Mouse (Mus musculus): ENCODE measurements around the gene Gtf2ird2. TPM values are rescaled to one million over a fixed set of nuclear protein-coding genes. Genes with fewer than 3 reads are reported as not detected.

Gene Gtf2ird2
- total and polyA plus RNA-seq, 3 experiments = 3.6 to 4.6 TPM; not detected in 1

- TF ChIP-seq EP300 (IDR thresholded peaks at IDR 0.05; ENCODE audit: low read depth in 1 of 2, low read length in 2 of 2) (no peak), GATA1 (IDR thresholded peaks at IDR 0.05; ENCODE audit: low read depth, low read length) (no peak), UBTF (IDR thresholded peaks at IDR 0.05; ENCODE audit: borderline replicate concordance, insufficient read depth, low read depth, low read length) (no peak), ELF1 (IDR thresholded peaks at IDR 0.05; ENCODE audit: low read depth, low read length) (no peak), NELFE (IDR thresholded peaks at IDR 0.05; ENCODE audit: low read depth, low read length) (no peak), MAZ (IDR thresholded peaks at IDR 0.05; ENCODE audit: low read depth, low read length) (no peak), USF1 (IDR thresholded peaks at IDR 0.05; ENCODE audit: low read depth, low read length) (no peak), GABPA (IDR thresholded peaks at IDR 0.05; ENCODE audit: low read depth, low read length) (no peak), TCF12 (IDR thresholded peaks at IDR 0.05; ENCODE audit: low read depth, low read length) (no peak), KAT2A (conservative IDR thresholded peaks at IDR 0.05; ENCODE audit: low read depth, low read length) (no peak), ETS1 (IDR thresholded peaks at IDR 0.05; ENCODE audit: low read depth, low read length) (no peak)
- H3K27ac ChIP-seq (ENCODE audit: control insufficient read depth, low read depth, low read length) = no peak overlapping the region
- DNase-seq (ENCODE audit: low read depth, low spot score) = no peak
Observed at GRCm38 (mm10) chr5:134234205-134234604, 50.4 kb downstream of the Gtf2ird2 start.

GRCm38 (mm10) chr5:134235111-134235510, 51.3 kb downstream of the Gtf2ird2 start:
- no peak overlapping the region for H3K9ac ChIP-seq (ENCODE audit: control insufficient read depth, low read depth, low read length, poor library complexity, severe bottlenecking)
- TF ChIP-seq TAL1 (IDR thresholded peaks at IDR 0.05; ENCODE audit: low read length) (no peak), HCFC1 (IDR thresholded peaks at IDR 0.05; ENCODE audit: low read depth, low read length) (no peak)
- H3K27ac ChIP-seq (ENCODE audit: control insufficient read depth, low read depth, low read length) = no peak overlapping the region

More at GRCm38 (mm10) chr5:134234205-134234604, 50.4 kb downstream of the Gtf2ird2 start:
- Histone ChIP-seq H3K4me1 (ENCODE audit: control insufficient read depth in 1 of 2, insufficient read depth in 2 of 2, low read length in 2 of 2) (peaks cover 2 to 16% of the 10 kb centered on the region in 2 experiments; a peak in 2 of 4 replicates), H3K4me3 (ENCODE audit: control insufficient read depth in 1 of 2, insufficient read depth in 1 of 2, low read depth in 2 of 2, low read length in 2 of 2) (no peak overlapping the region), H3K79me2 (ENCODE audit: control insufficient read depth, insufficient read depth, low read length, poor library complexity) (no peaks in the 10 kb centered on the region; the same call in 1 of the 2 replicates), H3K36me3 (ENCODE audit: control insufficient read depth in 1 of 2, insufficient read depth in 2 of 2, low read length in 2 of 2) (peaks cover 0 to 2% of the 10 kb centered on the region in 2 experiments; a peak in 2 of 4 replicates), H3K9ac (ENCODE audit: control insufficient read depth, low read depth, low read length, poor library complexity, severe bottlenecking) (no peak overlapping the region), H3K9me3 (replicated peaks; ENCODE audit: insufficient read depth, low read length) (no peaks in the 10 kb centered on the region), H3K27me3 (ENCODE audit: control insufficient read depth in 1 of 2, insufficient read depth in 2 of 2, low read length in 2 of 2) (no peaks in the 10 kb centered on the region)

GRCm38 (mm10) chr5:134236241-134236640, 52.4 kb downstream of the Gtf2ird2 start:
- DNase-seq (ENCODE audit: low read depth, low spot score) = no peak
- no peak overlapping the region for H3K4me3 ChIP-seq (ENCODE audit: control insufficient read depth in 1 of 2, insufficient read depth in 1 of 2, low read depth in 2 of 2, low read length in 2 of 2)
- no peak overlapping the region for H3K27ac ChIP-seq (ENCODE audit: control insufficient read depth, low read depth, low read length)
- H3K79me2 ChIP-seq (ENCODE audit: control insufficient read depth, insufficient read depth, low read length, poor library complexity) = no peaks in the 10 kb centered on the region
- peaks cover 2 to 4% of the 10 kb centered on the region in 2 experiments; a peak in 3 of 4 replicates for H3K36me3 ChIP-seq (ENCODE audit: control insufficient read depth in 1 of 2, insufficient read depth in 2 of 2, low read length in 2 of 2)
- H3K4me1 ChIP-seq (ENCODE audit: control insufficient read depth in 1 of 2, insufficient read depth in 2 of 2, low read length in 2 of 2) = peaks cover 2 to 13% of the 10 kb centered on the region in 2 experiments; a peak in 2 of 4 replicates
- H3K9ac ChIP-seq (ENCODE audit: control insufficient read depth, low read depth, low read length, poor library complexity, severe bottlenecking) = no peak overlapping the region
- no peaks in the 10 kb centered on the region for H3K27me3 ChIP-seq (ENCODE audit: control insufficient read depth in 1 of 2, insufficient read depth in 2 of 2, low read length in 2 of 2)
- TF ChIP-seq USF2 (IDR thresholded peaks at IDR 0.05; ENCODE audit: borderline replicate concordance in 1 of 2, insufficient read depth in 1 of 2, low read depth in 1 of 2, low read length in 2 of 2) = no peak
- no peak for TF ChIP-seq ZNF384 (IDR thresholded peaks at IDR 0.05; ENCODE audit: low read depth, low read length)
- no peak for TF ChIP-seq NRF1 (IDR thresholded peaks at IDR 0.05; ENCODE audit: insufficient read depth, low read depth, low read length, poor library complexity, severe bottlenecking)
- no peaks in the 10 kb centered on the region for H3K9me3 ChIP-seq (replicated peaks; ENCODE audit: insufficient read depth, low read length)

More at GRCm38 (mm10) chr5:134235111-134235510, 51.3 kb downstream of the Gtf2ird2 start:
- H3K4me3 ChIP-seq (ENCODE audit: control insufficient read depth in 1 of 2, insufficient read depth in 1 of 2, low read depth in 2 of 2, low read length in 2 of 2) = no peak overlapping the region
- no peaks in the 10 kb centered on the region for H3K9me3 ChIP-seq (replicated peaks; ENCODE audit: insufficient read depth, low read length)
- peaks cover 2 to 14% of the 10 kb centered on the region in 2 experiments; a peak in 2 of 4 replicates for H3K4me1 ChIP-seq (ENCODE audit: control insufficient read depth in 1 of 2, insufficient read depth in 2 of 2, low read length in 2 of 2)
- no peaks in the 10 kb centered on the region for H3K79me2 ChIP-seq (ENCODE audit: control insufficient read depth, insufficient read depth, low read length, poor library complexity)
- H3K27me3 ChIP-seq (ENCODE audit: control insufficient read depth in 1 of 2, insufficient read depth in 2 of 2, low read length in 2 of 2) = no peaks in the 10 kb centered on the region
- no peak for DNase-seq (ENCODE audit: low read depth, low spot score)
- peaks cover 2 to 3% of the 10 kb centered on the region in 2 experiments; a peak in 3 of 4 replicates for H3K36me3 ChIP-seq (ENCODE audit: control insufficient read depth in 1 of 2, insufficient read depth in 2 of 2, low read length in 2 of 2)

Measured in MEL (cell line).